Mouse (Mus musculus) C2C12 (cell line): ENCODE results near the gene Rimbp3.

Source experiments
- CTCF ChIP-seq: IDR thresholded peaks from one replicate; pipeline ENCODE4 v1.5.1; 2011; ENCODE audit not compliant: control insufficient read depth, insufficient read depth, insufficient read length
- MAX ChIP-seq: IDR thresholded peaks from one replicate; pipeline ENCODE4 v1.6.1; 2011; ENCODE audit warnings: mild to moderate bottlenecking, control low read depth
- MYOD1 ChIP-seq: IDR thresholded peaks from one replicate; pipeline ENCODE4 v1.6.1; 2011; ENCODE audit warnings: low read depth; ENCODE audit not compliant: control insufficient read depth, insufficient read length
- USF1 ChIP-seq: IDR thresholded peaks from one replicate; pipeline ENCODE4 v1.6.1; 2011; ENCODE audit warnings: low read depth, mild to moderate bottlenecking, control low read depth, moderate library complexity

DNA sequence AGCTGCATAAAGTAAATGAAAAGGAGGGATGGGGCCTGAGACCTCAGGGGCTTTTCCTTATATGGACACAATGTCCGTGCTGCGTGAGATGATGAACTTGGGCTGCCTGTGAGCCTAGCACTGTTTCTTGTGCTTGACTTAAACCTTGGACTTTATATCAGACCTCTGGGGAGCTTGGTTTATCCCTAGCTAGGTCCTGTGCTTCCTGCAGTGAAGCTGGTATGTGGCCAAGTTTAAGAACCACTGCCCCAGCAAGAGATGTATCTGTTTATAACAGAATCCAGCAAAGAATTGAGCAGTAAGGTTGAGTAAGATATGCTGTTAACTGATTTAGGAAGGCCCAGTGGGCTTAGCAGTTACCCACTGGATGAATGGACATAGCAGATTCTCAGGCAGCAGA is 31.0 kb downstream of the Rimbp3 start:
- TF ChIP-seq CTCF, result no peak
- TF ChIP-seq MYOD1, result no peak
- no peak for TF ChIP-seq MAX
- TF ChIP-seq USF1, result no peak
